Mouse (Mus musculus): ENCODE measurements around the gene Cpne5. TPM values are rescaled to one million over a fixed set of nuclear protein-coding genes. Genes with fewer than 3 reads are reported as not detected.
"Not testable (repeated sequence)": the region's sequence is repeated elsewhere in the genome, so short reads cannot be mapped to it uniquely, and the experiment has no call there.

Cpne5 gene
- polyA plus RNA-seq, 1 experiment = not detected

DNA sequence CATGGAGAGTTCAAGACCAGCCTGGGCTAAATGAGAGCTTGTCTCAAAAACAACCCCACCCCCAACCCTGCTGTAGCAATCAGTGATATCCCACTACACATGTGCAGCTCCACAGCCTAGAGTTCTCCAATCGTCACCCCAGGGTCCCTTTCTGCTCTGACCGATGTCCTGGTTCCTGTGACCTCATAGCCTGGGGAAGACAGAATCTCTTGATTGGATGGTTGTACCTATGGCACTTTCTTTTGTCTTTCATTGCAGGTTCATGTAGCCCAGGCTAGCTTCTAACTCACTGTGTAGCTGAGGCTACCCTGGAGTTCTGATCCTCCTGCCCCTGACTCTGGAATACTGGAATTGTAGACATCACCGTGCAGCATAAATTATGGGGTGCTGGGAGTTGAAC is 111.4 kb downstream of the Cpne5 start:
- Histone ChIP-seq H3K27ac (ENCODE audit: insufficient read depth, low read depth, low read length) (no peak overlapping the region), H3K4me3 (ENCODE audit: insufficient read depth, low read depth, low read length) (no peak overlapping the region), H3K4me1 (ENCODE audit: control insufficient read depth, insufficient read depth, low read length) (no peaks in the 10 kb centered on the region)
- no peak for TF ChIP-seq POLR2A (IDR thresholded peaks at IDR 0.05; ENCODE audit: insufficient read depth, low read depth, low read length)
- WGBS = 97% methylated on average over 3 of the region's 3 CpGs

DNA sequence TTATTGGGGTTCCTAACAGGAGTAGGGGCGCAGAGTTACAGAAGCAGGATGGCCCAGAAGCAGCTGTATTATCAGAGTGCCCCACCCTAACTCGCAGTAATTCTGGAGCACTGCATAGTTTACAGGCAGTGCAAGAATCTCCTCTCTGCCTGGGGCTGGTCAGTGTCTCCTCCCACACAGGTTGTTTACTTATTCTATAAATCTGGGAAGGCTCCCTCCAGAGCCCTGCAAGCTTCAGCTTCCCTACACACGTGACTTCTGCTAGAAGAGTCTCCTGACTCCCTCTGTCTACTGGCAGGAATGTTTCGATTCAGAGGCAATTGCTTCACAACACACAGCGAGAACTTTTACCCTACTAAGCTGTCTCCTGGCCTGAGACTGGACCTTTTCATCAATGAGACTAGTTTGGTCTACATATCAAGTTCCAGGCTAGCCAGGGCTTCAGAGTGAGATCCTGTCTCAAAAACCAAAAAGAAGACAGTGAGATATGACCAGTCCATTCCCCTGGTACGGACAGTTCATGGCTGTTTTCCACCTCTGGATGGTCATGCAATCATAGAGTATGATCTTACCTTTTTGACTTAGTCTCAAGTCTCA is 114.3 kb downstream of the Cpne5 start:
- Histone ChIP-seq H3K27ac (ENCODE audit: insufficient read depth, low read depth, low read length) (no peak overlapping the region), H3K4me3 (ENCODE audit: insufficient read depth, low read depth, low read length) (no peak overlapping the region), H3K4me1 (ENCODE audit: control insufficient read depth, insufficient read depth, low read length) (peaks cover 4% of the 10 kb centered on the region; the same call in 1 of the 2 replicates)
- TF ChIP-seq POLR2A (IDR thresholded peaks at IDR 0.05; ENCODE audit: insufficient read depth, low read depth, low read length) (no peak), CTCF (IDR thresholded peaks at IDR 0.05; ENCODE audit: insufficient read depth, low read depth, low read length) (no peak)
- 76% methylated on average over 6 of the region's 6 CpGs for WGBS

DNA sequence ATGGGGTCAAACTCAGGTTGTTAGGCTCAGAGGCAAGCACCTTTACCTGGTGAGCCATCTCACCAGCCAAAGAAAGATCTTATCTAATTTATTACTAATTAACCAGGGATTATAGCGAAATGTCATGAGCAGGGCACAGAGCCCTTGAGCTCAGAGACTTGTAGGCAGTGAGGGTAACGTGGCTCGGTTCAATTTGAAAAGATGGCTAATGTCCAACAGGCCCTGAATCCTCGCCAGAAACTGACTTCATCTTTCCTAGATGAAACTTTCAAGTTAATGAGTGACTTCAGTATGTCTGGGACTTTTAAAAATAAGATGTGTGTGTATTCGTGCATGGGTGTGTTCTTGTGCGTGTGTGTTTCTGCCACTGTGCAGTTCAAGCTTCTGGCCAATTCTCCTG is 115.2 kb downstream of the Cpne5 start:
- H3K27ac ChIP-seq (ENCODE audit: insufficient read depth, low read depth, low read length) = no peak overlapping the region
- 71% methylated on average over 6 of the region's 6 CpGs for WGBS
- TF ChIP-seq POLR2A (IDR thresholded peaks at IDR 0.05; ENCODE audit: insufficient read depth, low read depth, low read length) = no peak
- TF ChIP-seq CTCF (IDR thresholded peaks at IDR 0.05; ENCODE audit: insufficient read depth, low read depth, low read length) = no peak
- H3K4me1 ChIP-seq (ENCODE audit: control insufficient read depth, insufficient read depth, low read length) = peaks cover 4% of the 10 kb centered on the region; the same call in 1 of the 2 replicates
- no peak overlapping the region for H3K4me3 ChIP-seq (ENCODE audit: insufficient read depth, low read depth, low read length)

DNA sequence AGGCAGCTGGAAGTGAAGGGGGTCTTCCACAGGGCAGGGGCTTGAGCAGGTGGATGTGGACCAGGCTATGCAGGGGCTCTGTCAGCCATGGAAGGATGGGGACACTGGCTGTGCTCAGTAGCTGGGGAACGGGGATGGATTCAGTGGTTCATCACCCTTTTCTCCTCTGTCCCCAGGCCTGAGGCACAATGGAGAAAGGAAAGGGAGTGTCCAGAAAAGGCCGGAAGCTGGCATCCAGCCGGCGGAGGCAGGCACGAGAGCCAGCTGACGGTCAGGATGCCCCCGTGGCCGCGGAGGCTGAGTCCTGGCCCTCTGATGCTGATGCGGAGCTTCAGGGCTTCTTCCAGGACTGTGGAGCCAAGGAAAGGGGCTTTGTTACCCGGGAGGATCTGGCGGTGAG is 117.3 kb downstream of the Cpne5 start:
- H3K4me1 ChIP-seq (ENCODE audit: control insufficient read depth, insufficient read depth, low read length) = peaks cover 4% of the 10 kb centered on the region; the same call in 1 of the 2 replicates
- H3K4me3 ChIP-seq (ENCODE audit: insufficient read depth, low read depth, low read length) = no peak overlapping the region
- TF ChIP-seq CTCF (IDR thresholded peaks at IDR 0.05; ENCODE audit: insufficient read depth, low read depth, low read length) (no peak), POLR2A (IDR thresholded peaks at IDR 0.05; ENCODE audit: insufficient read depth, low read depth, low read length) (no peak)
- no peak overlapping the region for H3K27ac ChIP-seq (ENCODE audit: insufficient read depth, low read depth, low read length)
- 54% methylated on average over 12 of the region's 12 CpGs for WGBS

DNA sequence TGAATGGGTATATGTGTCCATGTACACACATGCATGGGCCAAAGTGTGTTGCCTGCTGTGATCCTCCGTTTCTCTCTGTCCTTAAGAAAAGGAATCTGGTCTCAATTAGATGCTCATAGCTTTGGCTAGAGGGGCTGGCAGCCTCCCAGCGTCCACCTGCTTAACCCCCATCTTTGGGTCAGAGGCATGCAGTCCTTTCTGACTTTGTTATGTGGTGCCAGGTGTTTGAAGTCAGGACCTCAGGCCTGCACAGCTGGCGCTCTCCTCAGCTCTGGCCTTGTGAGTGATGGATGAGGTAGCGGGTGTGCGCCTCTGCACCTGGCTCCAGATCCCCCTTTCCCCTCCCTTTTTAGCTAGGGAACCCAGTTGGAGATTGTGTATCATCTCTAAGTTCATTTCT is 119.9 kb downstream of the Cpne5 start:
- no peak for TF ChIP-seq POLR2A (IDR thresholded peaks at IDR 0.05; ENCODE audit: insufficient read depth, low read depth, low read length)
- no peak for TF ChIP-seq CTCF (IDR thresholded peaks at IDR 0.05; ENCODE audit: insufficient read depth, low read depth, low read length)
- Histone ChIP-seq H3K27ac (ENCODE audit: insufficient read depth, low read depth, low read length) (no peak overlapping the region), H3K4me1 (ENCODE audit: control insufficient read depth, insufficient read depth, low read length) (peaks cover 4% of the 10 kb centered on the region; the same call in 1 of the 2 replicates), H3K4me3 (ENCODE audit: insufficient read depth, low read depth, low read length) (no peak overlapping the region)
- 76% methylated on average over 5 of the region's 5 CpGs for WGBS

DNA sequence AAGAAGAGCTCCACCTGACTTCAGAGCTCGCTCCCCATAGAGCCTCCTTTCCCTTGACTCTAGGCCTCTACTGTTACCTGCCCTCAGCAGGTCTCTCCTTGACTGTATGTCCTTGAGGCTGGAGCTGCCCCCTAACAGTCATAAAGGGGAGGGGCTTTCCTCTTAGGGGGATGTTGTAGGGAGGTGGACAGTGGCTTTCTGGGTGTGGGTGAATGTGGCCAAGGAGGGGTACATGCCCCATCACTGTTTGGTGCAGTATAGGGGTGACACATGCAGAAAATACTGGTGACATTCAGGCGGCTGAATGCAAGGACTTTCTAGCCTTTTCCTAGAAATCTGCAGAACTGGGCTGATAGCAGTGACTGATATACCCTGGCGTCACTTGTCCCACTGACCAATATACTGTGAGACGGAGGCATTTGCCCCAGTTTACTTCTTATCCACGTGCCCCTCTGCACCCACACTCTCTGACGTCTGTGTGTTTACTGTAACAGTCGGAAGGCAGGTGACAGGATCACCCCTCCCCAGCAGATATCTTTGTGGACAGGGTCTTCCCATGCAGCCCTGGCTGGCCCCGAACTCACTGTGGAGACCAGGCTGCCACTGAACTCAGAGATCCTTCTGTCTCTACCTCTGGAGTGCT is 120.8 kb downstream of the Cpne5 start:
- no peak overlapping the region for H3K27ac ChIP-seq (ENCODE audit: insufficient read depth, low read depth, low read length)
- no peak overlapping the region for H3K4me3 ChIP-seq (ENCODE audit: insufficient read depth, low read depth, low read length)
- WGBS = 92% methylated on average over 8 of the region's 8 CpGs
- peaks cover 4% of the 10 kb centered on the region; the same call in 1 of the 2 replicates for H3K4me1 ChIP-seq (ENCODE audit: control insufficient read depth, insufficient read depth, low read length)
- TF ChIP-seq CTCF (IDR thresholded peaks at IDR 0.05; ENCODE audit: insufficient read depth, low read depth, low read length) = no peak

DNA sequence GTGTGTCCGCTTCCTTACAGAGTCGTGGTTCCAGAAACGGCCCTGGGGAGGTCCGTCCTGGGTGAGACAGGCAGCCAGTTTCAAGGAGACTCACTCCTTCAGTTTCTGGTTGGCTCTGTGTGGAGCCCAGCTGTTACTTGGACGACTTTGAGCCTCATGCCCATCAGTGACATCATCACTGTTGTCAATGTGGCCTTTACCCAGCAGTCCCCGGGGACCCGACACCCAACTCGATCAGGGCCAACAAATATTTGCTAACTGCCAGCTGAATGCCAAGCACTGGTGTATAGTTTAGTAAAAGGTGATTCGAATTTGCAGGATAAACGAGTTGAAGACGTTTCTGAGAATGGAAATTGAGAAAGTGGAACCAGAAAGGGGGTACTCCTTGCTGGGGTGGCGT is 121.9 kb downstream of the Cpne5 start:
- Histone ChIP-seq H3K4me1 (ENCODE audit: control insufficient read depth, insufficient read depth, low read length) (peaks cover 4% of the 10 kb centered on the region; the same call in 1 of the 2 replicates), H3K4me3 (ENCODE audit: insufficient read depth, low read depth, low read length) (no peak overlapping the region), H3K27ac (ENCODE audit: insufficient read depth, low read depth, low read length) (no peak overlapping the region)
- TF ChIP-seq POLR2A (IDR thresholded peaks at IDR 0.05; ENCODE audit: insufficient read depth, low read depth, low read length) = no peak
- no peak for TF ChIP-seq CTCF (IDR thresholded peaks at IDR 0.05; ENCODE audit: insufficient read depth, low read depth, low read length)
- 75% methylated on average over 12 of the region's 12 CpGs for WGBS

DNA sequence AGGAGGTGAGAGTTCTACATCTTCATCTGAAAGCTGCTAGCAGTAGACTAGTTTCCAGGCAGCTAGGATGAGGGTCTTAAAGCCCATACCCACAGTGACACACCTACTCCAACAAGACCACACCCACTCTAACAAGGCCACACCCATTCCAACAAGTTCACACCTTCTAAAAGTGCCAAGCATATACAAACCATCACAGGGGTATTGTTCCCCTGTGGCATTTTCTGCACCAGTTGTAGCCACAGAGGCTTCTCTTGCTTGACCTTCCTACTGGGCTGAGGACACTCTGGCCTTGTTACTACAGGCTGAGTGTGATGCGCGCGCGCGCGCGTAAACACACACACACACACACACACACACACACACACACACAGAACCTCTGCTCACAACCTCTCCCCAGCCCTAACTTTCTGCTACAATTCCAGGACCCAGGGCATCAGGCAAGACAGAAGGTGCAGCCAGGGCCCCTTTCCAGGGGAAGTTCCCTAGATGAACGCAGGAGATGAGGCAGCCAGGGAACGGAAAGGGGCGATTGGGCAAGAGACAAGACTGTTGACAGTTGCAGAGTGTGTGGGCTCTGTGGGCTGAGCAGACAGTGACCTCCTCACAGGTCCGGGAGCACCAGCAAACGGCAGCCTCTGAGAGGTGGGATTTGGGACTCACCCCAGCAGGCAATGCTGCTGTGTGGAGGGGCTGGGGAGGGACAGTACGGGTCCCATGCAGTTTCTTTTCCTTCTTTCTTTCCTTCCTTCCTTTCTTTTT is 124.2 kb downstream of the Cpne5 start, which contains the start of gene Rab44:
Gene Rab44 (plus strand): TSS at position 555 of the 762 bp plus-strand sequence.
- Histone ChIP-seq H3K4me3 (ENCODE audit: insufficient read depth, low read depth, low read length) (no peak within 1 kb of the TSS), H3K27ac (ENCODE audit: insufficient read depth, low read depth, low read length) (no peak within 1 kb of the TSS), H3K4me1 (ENCODE audit: control insufficient read depth, insufficient read depth, low read length) (no peaks in the 10 kb centered on the region)
- 95% methylated on average over 13 of the region's 13 CpGs for WGBS
- no peak for TF ChIP-seq CTCF (IDR thresholded peaks at IDR 0.05; ENCODE audit: insufficient read depth, low read depth, low read length)
- TF ChIP-seq POLR2A (IDR thresholded peaks at IDR 0.05; ENCODE audit: insufficient read depth, low read depth, low read length) = no peak

DNA sequence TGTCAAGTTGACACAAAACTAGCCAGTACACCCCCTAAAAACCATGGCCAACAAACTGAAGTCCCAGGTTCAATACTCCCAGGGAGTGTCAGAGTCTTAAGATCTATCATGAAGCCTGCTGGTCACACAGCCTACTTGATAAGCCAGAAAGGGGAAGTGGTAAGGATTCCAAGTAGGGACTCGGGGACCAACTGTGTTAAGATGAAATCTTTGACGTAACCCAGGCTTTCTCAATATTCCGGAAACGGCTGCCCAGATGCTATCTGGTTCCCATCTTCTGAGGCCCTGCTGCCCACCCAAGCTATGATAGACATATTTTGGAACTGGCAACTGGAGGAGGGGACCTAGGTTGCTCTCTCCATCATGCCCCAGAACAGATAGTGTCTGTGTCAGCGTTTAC is 126.6 kb downstream of the Cpne5 start:
- no peak overlapping the region for H3K27ac ChIP-seq (ENCODE audit: insufficient read depth, low read depth, low read length)
- H3K4me3 ChIP-seq (ENCODE audit: insufficient read depth, low read depth, low read length) = no peak overlapping the region
- no peak for TF ChIP-seq CTCF (IDR thresholded peaks at IDR 0.05; ENCODE audit: insufficient read depth, low read depth, low read length)
- no peak for TF ChIP-seq POLR2A (IDR thresholded peaks at IDR 0.05; ENCODE audit: insufficient read depth, low read depth, low read length)
- 88% methylated on average over 5 of the region's 5 CpGs for WGBS
- H3K4me1 ChIP-seq (ENCODE audit: control insufficient read depth, insufficient read depth, low read length) = no peaks in the 10 kb centered on the region

DNA sequence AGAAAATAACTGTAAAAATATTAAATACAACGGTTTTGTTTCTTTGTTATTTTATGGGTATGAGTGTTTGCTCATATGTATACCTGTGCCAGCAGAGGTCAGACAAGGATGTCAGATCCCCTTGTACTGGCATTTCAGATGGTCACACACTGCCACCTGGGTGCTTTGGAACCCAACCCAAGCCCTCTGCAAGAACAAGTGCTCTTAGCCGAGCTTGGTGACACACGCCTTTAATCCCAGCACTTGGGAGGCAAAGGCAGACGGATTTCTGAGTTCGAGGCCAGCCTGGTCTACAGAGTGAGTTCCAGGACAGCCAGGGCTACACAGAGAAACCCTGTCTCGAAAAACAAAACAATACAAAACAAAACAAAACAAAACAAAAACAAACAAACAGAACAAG is 127.6 kb downstream of the Cpne5 start:
- 88% methylated on average over 6 of the region's 6 CpGs for WGBS
- not testable (repeated sequence) for H3K4me1 ChIP-seq (ENCODE audit: control insufficient read depth, insufficient read depth, low read length); H3K27ac ChIP-seq (ENCODE audit: insufficient read depth, low read depth, low read length); H3K4me3 ChIP-seq (ENCODE audit: insufficient read depth, low read depth, low read length)

Measured in olfactory bulb, adult 2 months (tissue).